Mouse (Mus musculus) embryonic facial prominence, embryonic 13.5 days (tissue): Measurements from ENCODE around the gene Amz2. TPM values are rescaled to one million over a fixed set of nuclear protein-coding genes. Genes with fewer than 3 reads are reported as not detected.
A peak's percentile ranks its signal among the peaks of the same experiment; 100 is the strongest.

Experiments used
- ATAC-seq: fragments of 200-750 bp; cut with Nextera tagmentation; 2 replicates; pipeline ENCODE4 v1.8.0; 2017; ENCODE audit warnings: low read depth; ENCODE audit not compliant: insufficient number of reproducible peaks, insufficient read depth, low FRiP score, low TSS enrichment
- H3K27ac ChIP-seq: fragments of 300-500 bp; sonication (generic); 2 replicates; pipeline ENCODE4 v1.5.1; 2015; ENCODE audit warnings: moderate library complexity, mild to moderate bottlenecking, inconsistent platforms
- H3K27me3 ChIP-seq: fragments of 300-500 bp; sonication (generic); 2 replicates; pipeline ENCODE4 v1.6.1; 2015; ENCODE audit warnings: mild to moderate bottlenecking, inconsistent platforms
- H3K36me3 ChIP-seq: fragments of 300-500 bp; sonication (generic); 2 replicates; pipeline ENCODE4 v1.6.1; 2015; ENCODE audit warnings: mild to moderate bottlenecking, inconsistent platforms
- H3K4me1 ChIP-seq: fragments of 300-500 bp; sonication (generic); 2 replicates; pipeline ENCODE4 v1.6.1; 2015; ENCODE audit warnings: inconsistent platforms
- H3K4me2 ChIP-seq: fragments of 300-500 bp; sonication (generic); 2 replicates; pipeline ENCODE4 v1.6.1; 2015; ENCODE audit warnings: moderate library complexity, mild to moderate bottlenecking, inconsistent platforms
- H3K4me3 ChIP-seq: fragments of 300-500 bp; sonication (generic); 2 replicates; pipeline ENCODE4 v1.5.1; 2015; ENCODE audit warnings: mild to moderate bottlenecking, inconsistent platforms
- H3K9ac ChIP-seq: fragments of 300-500 bp; sonication (generic); 2 replicates; pipeline ENCODE4 v1.6.1; 2015; ENCODE audit warnings: mild to moderate bottlenecking, inconsistent platforms
- H3K9me3 ChIP-seq: fragments of 300-500 bp; sonication (generic); 2 replicates; pipeline ENCODE4 v1.6.1; 2016; ENCODE audit warnings: inconsistent platforms
- WGBS: fragments of 180-500 bp; shearing (Covaris S2); methylation state at CpG from one replicate; pipeline ENCODE4 v1.1.7; 2015; ENCODE audit warnings: mixed read lengths; 5-methylcytosine and 5-hydroxymethylcytosine counted together
- microRNA-seq: library from miRNA; unstranded; fragments of <30 nt; microRNA quantifications from one replicate; pipeline ENCODE4, GENCODE M21; 2016
- polyA plus RNA-seq: library from polyadenylated mRNA; unstranded; fragments of >200 nt; fragmentation: Nextera tagmentation; extraction: Ambion mirVana; gene quantifications from 2 replicates; pipeline ENCODE4 v1.2.1, GENCODE M21; 2015

The Amz2 gene
- polyA plus RNA-seq, 1 experiment from 2014 or later: 48.4 TPM

DNA sequence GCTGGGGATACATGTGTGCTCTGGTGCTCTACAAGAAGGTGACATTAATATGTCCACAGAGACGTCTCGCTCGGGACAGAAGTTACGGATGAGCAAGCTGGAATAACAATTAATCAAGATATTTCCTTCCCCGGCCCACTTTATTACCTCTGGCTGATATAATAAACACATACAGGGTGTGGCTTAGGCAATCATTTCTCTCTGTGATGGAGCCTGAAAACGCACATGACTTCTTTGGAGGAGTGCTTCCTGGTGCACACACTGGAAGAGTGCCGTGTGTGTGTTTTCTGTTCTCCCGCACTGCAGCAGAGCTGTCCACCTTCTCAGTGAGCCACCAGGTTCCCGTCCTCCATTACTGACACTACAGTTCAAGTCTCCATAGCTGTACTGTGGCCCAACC lies 72.2 kb downstream of the Amz2 start:
- Histone ChIP-seq H3K27ac (peak overlapping the region; percentile 1; the same call in 1 of the 2 replicates), H3K4me3 (no peak overlapping the region), H3K9me3 (no peaks in the 10 kb centered on the region), H3K9ac (no peak overlapping the region), H3K36me3 (no peaks in the 10 kb centered on the region), H3K4me2 (no peak overlapping the region), H3K27me3 (no peaks in the 10 kb centered on the region), H3K4me1 (no peaks in the 10 kb centered on the region)
- ATAC-seq: no peak
- WGBS: 79% methylated on average over 9 of the region's 9 CpGs

DNA sequence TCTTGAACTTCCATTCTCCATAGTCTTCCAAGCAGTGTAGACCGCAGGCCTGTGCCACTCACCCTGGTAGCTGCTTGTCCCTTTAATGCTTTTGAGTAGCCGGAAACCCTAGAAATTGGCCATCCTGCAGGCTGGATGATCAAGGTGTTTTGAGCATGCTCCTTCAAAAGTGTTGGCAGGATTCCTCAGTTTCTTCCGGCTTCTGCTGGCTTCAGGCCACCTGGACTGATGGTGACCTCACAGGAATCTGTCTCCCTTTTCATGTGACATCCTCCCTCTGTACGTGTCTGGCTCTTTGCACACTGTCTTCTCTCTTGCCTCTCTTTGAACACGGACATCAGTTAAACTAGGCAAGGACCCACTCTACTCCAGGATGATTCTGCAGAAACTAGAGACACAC lies 74.5 kb downstream of the Amz2 start:
- ATAC-seq: no peak

More for the DNA sequence above, 74.5 kb downstream of the Amz2 start:
- Histone ChIP-seq H3K4me2 (no peak overlapping the region), H3K4me1 (no peaks in the 10 kb centered on the region), H3K36me3 (no peaks in the 10 kb centered on the region), H3K27ac (no peak overlapping the region), H3K27me3 (no peaks in the 10 kb centered on the region), H3K9ac (no peak overlapping the region), H3K4me3 (no peak overlapping the region), H3K9me3 (no peaks in the 10 kb centered on the region)
- 85% methylated on average over 5 of the region's 5 CpGs for WGBS

Small RNAs within 50 kb of the gene (microRNA-seq; reads per million reads assigned to microRNA genes)
- gene Gm25540: not detected

Other genes starting within 250 kb of the Amz2 start
- gene Rgs9, start 127.8 kb upstream of the Amz2 start, polyA plus RNA-seq: 2.1 and 3.0 TPM in 2 replicates
- gene Gna13, start 63.1 kb upstream of the Amz2 start, polyA plus RNA-seq: 21.4 and 22.1 TPM in 2 replicates
- not detected in 2 replicates for gene 9930022D16Rik, start 12.0 kb upstream of the Amz2 start, polyA plus RNA-seq
- gene Arsg, start 47.4 kb downstream of the Amz2 start, polyA plus RNA-seq: 3.3 and 3.4 TPM in 2 replicates
- 3.6 and 4.4 TPM in 2 replicates for gene Slc16a6, start 47.7 kb downstream of the Amz2 start, polyA plus RNA-seq
- gene Wipi1, start 186.0 kb downstream of the Amz2 start, polyA plus RNA-seq: 53.5 and 55.5 TPM in 2 replicates
- 324 and 370 TPM in 2 replicates for gene Prkar1a, start 223.5 kb downstream of the Amz2 start, polyA plus RNA-seq